Mouse (Mus musculus) testis, postnatal 14 days (tissue): Measurements from ENCODE around the gene Ripk1.
"Not testable (repeated sequence)": the region's sequence is repeated elsewhere in the genome, so short reads cannot be mapped to it uniquely, and the experiment has no call there.

Experiments used
- DNase-seq: peaks from one replicate; pipeline ENCODE4 v3.0.0; 2021; ENCODE audit warnings: low spot score

Ripk1 gene

GRCm38 (mm10) chr13:34038056-34038432 lies 35.9 kb downstream of the Ripk1 start:
- no peak for DNase-seq

- no peak for DNase-seq
These were observed 36.8 kb downstream of the Ripk1 start for GRCm38 (mm10) chr13:34038901-34039341.

GRCm38 (mm10) chr13:34040091-34040490 lies 37.9 kb downstream of the Ripk1 start:
- no peak for DNase-seq

GRCm38 (mm10) chr13:34043716-34044393 lies 41.7 kb downstream of the Ripk1 start:
- DNase-seq: no peak

- DNase-seq: no peak
These were observed 43.5 kb downstream of the Ripk1 start for GRCm38 (mm10) chr13:34045511-34046249.

- DNase-seq: peak; percentile 56
These were observed 44.4 kb downstream of the Ripk1 start for GRCm38 (mm10) chr13:34046421-34047012.

GRCm38 (mm10) chr13:34047526-34047925 lies 45.4 kb downstream of the Ripk1 start:
- DNase-seq: no peak

GRCm38 (mm10) chr13:34050479-34050878 lies 48.3 kb downstream of the Ripk1 start:
- DNase-seq: no peak

- no peak for DNase-seq
These were observed 49.5 kb downstream of the Ripk1 start for GRCm38 (mm10) chr13:34051692-34052091.

- no peak for DNase-seq
These were observed 51.6 kb downstream of the Ripk1 start for GRCm38 (mm10) chr13:34053673-34054282.

GRCm38 (mm10) chr13:34054391-34054790 lies 52.2 kb downstream of the Ripk1 start:
- DNase-seq: no peak

- no peak for DNase-seq
These were observed 52.8 kb downstream of the Ripk1 start for GRCm38 (mm10) chr13:34054983-34055382.

- no peak for DNase-seq
These were observed 55.1 kb downstream of the Ripk1 start for GRCm38 (mm10) chr13:34057252-34057651.

- no peak for DNase-seq
These were observed 57.9 kb downstream of the Ripk1 start for GRCm38 (mm10) chr13:34060061-34060460.

GRCm38 (mm10) chr13:34062466-34062865 lies 60.3 kb downstream of the Ripk1 start:
- no peak for DNase-seq

GRCm38 (mm10) chr13:34066351-34066750 lies 64.2 kb downstream of the Ripk1 start:
- no peak for DNase-seq

GRCm38 (mm10) chr13:34070296-34070695 lies 68.1 kb downstream of the Ripk1 start:
- DNase-seq: no peak

- DNase-seq: no peak
These were observed 69.7 kb downstream of the Ripk1 start for GRCm38 (mm10) chr13:34071836-34072235.

- no peak for DNase-seq
These were observed 70.7 kb downstream of the Ripk1 start for GRCm38 (mm10) chr13:34072847-34073246.

- not testable (repeated sequence) for DNase-seq
These were observed 72.3 kb downstream of the Ripk1 start for GRCm38 (mm10) chr13:34074441-34074840.

- DNase-seq: not testable (repeated sequence)
These were observed 73.7 kb downstream of the Ripk1 start for GRCm38 (mm10) chr13:34075893-34076292.
